Mouse (Mus musculus) layer of hippocampus, adult 11-12 months (tissue): Measurements from ENCODE around the gene Nog.

Experiments used
- DNase-seq: peaks from one replicate; pipeline ENCODE4 v3.0.0; 2022; ENCODE audit warnings: low spot score

Gene Nog

GRCm38 (mm10) chr11:89267520-89267919 is 34.6 kb downstream of the Nog start:
- no peak for DNase-seq

GRCm38 (mm10) chr11:89265080-89265479 is 37.1 kb downstream of the Nog start:
- DNase-seq, result no peak

- no peak for DNase-seq
These were observed 42.7 kb downstream of the Nog start for GRCm38 (mm10) chr11:89259338-89259915.

GRCm38 (mm10) chr11:89257893-89258292 is 44.2 kb downstream of the Nog start:
- no peak for DNase-seq

GRCm38 (mm10) chr11:89253973-89254372 is 48.2 kb downstream of the Nog start:
- DNase-seq, result no peak
